Mouse (Mus musculus) thymus, adult 2 months (tissue): ENCODE data around the gene Prdm13.

Experiments used
- CTCF ChIP-seq: fragments of 200-500 bp; IDR thresholded peaks from 2 replicates; pipeline ENCODE4 v1.5.1; 2012; ENCODE audit warnings: mild to moderate bottlenecking, control low read depth, low read length, moderate library complexity, borderline replicate concordance; ENCODE audit not compliant: control insufficient read depth, poor library complexity, insufficient read depth; ENCODE audit errors: extremely low read depth
- POLR2A ChIP-seq: fragments of 200-500 bp; IDR thresholded peaks from 2 replicates; pipeline ENCODE4 v1.6.1; 2012; ENCODE audit warnings: mild to moderate bottlenecking, low read length, control low read depth, moderate library complexity; ENCODE audit not compliant: control insufficient read depth, poor library complexity, insufficient read depth; ENCODE audit errors: extremely low read depth

DNA sequence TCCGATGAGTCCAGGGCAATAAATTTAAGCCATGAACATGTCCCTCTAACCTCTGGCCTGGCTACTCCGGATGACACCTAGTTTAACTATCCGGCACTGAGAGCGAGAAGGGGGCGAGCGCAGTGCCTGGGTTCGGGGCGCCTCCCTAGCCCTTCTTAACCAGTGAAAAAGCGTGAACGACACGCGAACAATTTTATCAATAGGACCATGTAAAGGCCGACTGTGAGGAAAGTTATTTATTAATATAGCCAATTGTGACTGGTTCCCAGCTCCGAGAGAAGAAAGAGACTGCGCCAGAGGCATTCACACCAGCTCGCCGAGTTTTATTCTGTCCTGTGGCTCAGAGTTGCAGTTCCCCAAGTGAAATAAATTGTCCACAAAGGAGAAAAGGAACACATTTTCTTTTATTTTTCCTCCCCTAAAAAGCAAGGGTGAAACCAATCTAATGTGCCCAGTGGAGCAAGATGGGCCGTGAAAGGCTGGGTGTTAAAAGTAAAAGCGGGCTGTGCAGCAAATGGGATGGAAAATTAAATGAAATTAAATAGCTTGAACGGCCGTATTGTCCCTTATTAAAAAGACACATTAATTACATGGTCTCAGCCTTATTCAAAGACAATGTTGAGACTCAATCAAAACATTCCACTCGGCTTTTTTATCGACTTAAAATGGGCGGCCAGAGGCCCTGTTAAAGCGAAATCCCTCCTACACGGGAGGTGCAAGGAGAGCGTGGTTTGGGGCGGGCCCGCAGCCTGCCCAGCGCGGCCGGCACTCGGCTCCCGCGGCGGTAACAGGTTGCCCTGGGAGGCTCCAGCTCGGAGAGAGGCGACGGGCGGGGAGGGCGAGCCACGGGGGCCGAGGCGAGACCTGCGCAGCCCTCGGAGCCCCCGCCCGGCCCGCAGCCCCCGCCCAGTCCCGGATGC is 2.3 kb upstream of the Prdm13 start:
- TF ChIP-seq POLR2A (no peak), CTCF (no peak)
